Mouse (Mus musculus) midbrain, embryonic 15.5 days (tissue): Measurements from ENCODE around the gene Tmem156. TPM values are rescaled to one million over a fixed set of nuclear protein-coding genes. Genes with fewer than 3 reads are reported as not detected.

Experiments used
- ATAC-seq: fragments of 200-750 bp; cut with Nextera tagmentation; replicated peaks from 2 replicates; pipeline ENCODE4 v1.8.0; 2017; ENCODE audit warnings: moderate TSS enrichment
- H3K27ac ChIP-seq: fragments of 300-500 bp; sonication (generic); 2 replicates; pipeline ENCODE4 v1.5.1; 2015; ENCODE audit warnings: mild to moderate bottlenecking, inconsistent platforms
- H3K27me3 ChIP-seq: fragments of 300-500 bp; sonication (generic); replicated peaks from 2 replicates; pipeline ENCODE4 v1.6.1; 2015; ENCODE audit warnings: inconsistent platforms
- H3K36me3 ChIP-seq: fragments of 300-500 bp; sonication (generic); replicated peaks from 2 replicates; pipeline ENCODE4 v1.6.1; 2015; ENCODE audit warnings: inconsistent platforms
- H3K4me1 ChIP-seq: fragments of 300-500 bp; sonication (generic); 2 replicates; pipeline ENCODE4 v1.6.1; 2015; ENCODE audit warnings: inconsistent platforms
- H3K4me2 ChIP-seq: fragments of 300-500 bp; sonication (generic); 2 replicates; pipeline ENCODE4 v1.6.1; 2015; ENCODE audit warnings: inconsistent platforms, mild to moderate bottlenecking, moderate library complexity
- H3K4me3 ChIP-seq: fragments of 300-500 bp; sonication (generic); 2 replicates; pipeline ENCODE4 v1.5.1; 2015; ENCODE audit warnings: mild to moderate bottlenecking, inconsistent platforms
- H3K9ac ChIP-seq: fragments of 300-500 bp; sonication (generic); 2 replicates; pipeline ENCODE4 v1.6.1; 2015; ENCODE audit warnings: mild to moderate bottlenecking, inconsistent platforms
- H3K9me3 ChIP-seq: fragments of 300-500 bp; sonication (generic); 2 replicates; pipeline ENCODE4 v1.6.1; 2016; ENCODE audit warnings: inconsistent platforms
- whole genome bisulfite sequencing: fragments of 180-500 bp; shearing (Covaris S2); methylation state at CpG from one replicate; pipeline ENCODE4 v1.1.7; 2015; ENCODE audit warnings: mixed read lengths; 5-methylcytosine and 5-hydroxymethylcytosine counted together
- polyA plus RNA-seq: library from polyadenylated mRNA; unstranded; fragments of >200 nt; fragmentation: Nextera tagmentation; extraction: Ambion mirVana; gene quantifications from 2 replicates; pipeline ENCODE4 v1.2.1, GENCODE M21; 2015

Gene Tmem156
- 0.11 and 0.22 TPM in 2 replicates for polyA plus RNA-seq

- Histone ChIP-seq H3K9me3 (no peaks in the 10 kb centered on the region), H3K4me3 (no peak within 1 kb of the TSS), H3K27me3 (no peaks in the 10 kb centered on the region), H3K36me3 (no peaks in the 10 kb centered on the region), H3K4me1 (no peaks in the 10 kb centered on the region), H3K27ac (no peak within 1 kb of the TSS), H3K4me2 (no peak within 1 kb of the TSS), H3K9ac (no peak within 1 kb of the TSS)
- no peak for ATAC-seq
- 91% methylated on average over 5 of the region's 5 CpGs for WGBS
Measured at GRCm38 (mm10) chr5:65091921-65092320, at the start of gene Tmem156. TSS of gene Tmem156 (minus strand) at chr5:65092132.

GRCm38 (mm10) chr5:65141242-65141641 lies 49.3 kb upstream of the Tmem156 start:
- H3K4me2 ChIP-seq = no peak overlapping the region
- WGBS = 92% methylated on average over 8 of the region's 8 CpGs
- no peak overlapping the region for H3K4me3 ChIP-seq
- H3K9ac ChIP-seq = no peak overlapping the region
- no peaks in the 10 kb centered on the region; the same call in 1 of the 2 replicates for H3K4me1 ChIP-seq
- H3K27ac ChIP-seq = no peak overlapping the region
- H3K27me3 ChIP-seq = no peaks in the 10 kb centered on the region
- no peaks in the 10 kb centered on the region for H3K9me3 ChIP-seq
- ATAC-seq = no peak
- 0 out of 2 replicates have a peak, but pooled peaks cover 2% of the 10 kb centered on the region for H3K36me3 ChIP-seq

GRCm38 (mm10) chr5:65137073-65137472 lies 45.1 kb upstream of the Tmem156 start:
- WGBS = 81% methylated on average over 6 of the region's 6 CpGs

GRCm38 (mm10) chr5:65136159-65136558 lies 44.2 kb upstream of the Tmem156 start:
- WGBS = 85% methylated on average over 7 of the region's 7 CpGs
- ATAC-seq = no peak
- H3K27ac ChIP-seq = no peak overlapping the region

More at GRCm38 (mm10) chr5:65137073-65137472, 45.1 kb upstream of the Tmem156 start:
- Histone ChIP-seq H3K4me3 (no peak overlapping the region), H3K27ac (no peak overlapping the region), H3K4me1 (no peaks in the 10 kb centered on the region; the same call in 1 of the 2 replicates), H3K27me3 (no peaks in the 10 kb centered on the region), H3K36me3 (0 out of 2 replicates have a peak, but pooled peaks cover 2% of the 10 kb centered on the region), H3K9ac (no peak overlapping the region), H3K4me2 (no peak overlapping the region), H3K9me3 (no peaks in the 10 kb centered on the region)
- no peak for ATAC-seq

GRCm38 (mm10) chr5:65131211-65131879 lies 39.4 kb upstream of the Tmem156 start:
- peak overlapping the region; percentile 85 for H3K27ac ChIP-seq
- 4% methylated on average over 20 of the region's 20 CpGs for WGBS
- peak; percentile 73 for ATAC-seq

More at GRCm38 (mm10) chr5:65136159-65136558, 44.2 kb upstream of the Tmem156 start:
- no peak overlapping the region for H3K4me3 ChIP-seq
- no peaks in the 10 kb centered on the region for H3K36me3 ChIP-seq
- no peaks in the 10 kb centered on the region; the same call in 1 of the 2 replicates for H3K4me1 ChIP-seq
- no peaks in the 10 kb centered on the region for H3K9me3 ChIP-seq
- H3K4me2 ChIP-seq = peak overlapping the region; percentile 1
- H3K27me3 ChIP-seq = no peaks in the 10 kb centered on the region
- no peak overlapping the region for H3K9ac ChIP-seq

GRCm38 (mm10) chr5:65130528-65131210 lies 38.7 kb upstream of the Tmem156 start:
- peak overlapping the region; percentile 77 for H3K4me2 ChIP-seq
- H3K27ac ChIP-seq = peak overlapping the region; percentile 85
- H3K9me3 ChIP-seq = no peaks in the 10 kb centered on the region
- peak overlapping the region; percentile 63 for H3K9ac ChIP-seq
- peak; percentile 91 for ATAC-seq
- H3K27me3 ChIP-seq = no peaks in the 10 kb centered on the region
- H3K36me3 ChIP-seq = no peaks in the 10 kb centered on the region
- WGBS = 2% methylated on average over 12 of the region's 12 CpGs
- H3K4me3 ChIP-seq = peak overlapping the region; percentile 70
- peaks cover 6% of the 10 kb centered on the region; the same call in 1 of the 2 replicates for H3K4me1 ChIP-seq

More at GRCm38 (mm10) chr5:65131211-65131879, 39.4 kb upstream of the Tmem156 start:
- H3K9ac ChIP-seq = peak overlapping the region; percentile 63
- H3K4me2 ChIP-seq = peak overlapping the region; percentile 77
- H3K9me3 ChIP-seq = no peaks in the 10 kb centered on the region
- no peaks in the 10 kb centered on the region for H3K36me3 ChIP-seq
- peak overlapping the region; percentile 70 for H3K4me3 ChIP-seq
- H3K27me3 ChIP-seq = no peaks in the 10 kb centered on the region
- H3K4me1 ChIP-seq = peaks cover 6% of the 10 kb centered on the region; the same call in 1 of the 2 replicates

GRCm38 (mm10) chr5:65128481-65128880 lies 36.5 kb upstream of the Tmem156 start:
- no peaks in the 10 kb centered on the region for H3K27me3 ChIP-seq
- no peaks in the 10 kb centered on the region for H3K36me3 ChIP-seq
- no peak overlapping the region for H3K27ac ChIP-seq
- H3K9me3 ChIP-seq = no peaks in the 10 kb centered on the region
- H3K4me2 ChIP-seq = no peak overlapping the region
- 85% methylated on average over 2 of the region's 2 CpGs for WGBS
- H3K4me1 ChIP-seq = peaks cover 6% of the 10 kb centered on the region; the same call in 1 of the 2 replicates
- no peak for ATAC-seq
- H3K4me3 ChIP-seq = no peak overlapping the region
- no peak overlapping the region for H3K9ac ChIP-seq

- no peak for ATAC-seq
- WGBS = 85% methylated on average over 1 of the region's 1 CpGs
- H3K27ac ChIP-seq = no peak overlapping the region
- H3K4me3 ChIP-seq = no peak overlapping the region
- no peaks in the 10 kb centered on the region for H3K9me3 ChIP-seq
- no peak overlapping the region for H3K9ac ChIP-seq
- H3K36me3 ChIP-seq = no peaks in the 10 kb centered on the region
- no peaks in the 10 kb centered on the region for H3K27me3 ChIP-seq
- H3K4me2 ChIP-seq = no peak overlapping the region
- peaks cover 6% of the 10 kb centered on the region; the same call in 1 of the 2 replicates for H3K4me1 ChIP-seq
Measured at GRCm38 (mm10) chr5:65126137-65126536, 34.2 kb upstream of the Tmem156 start.

- 91% methylated on average over 3 of the region's 3 CpGs for WGBS
- ATAC-seq = no peak
- Histone ChIP-seq H3K9me3 (no peaks in the 10 kb centered on the region), H3K9ac (no peak overlapping the region), H3K27me3 (no peaks in the 10 kb centered on the region), H3K4me1 (no peaks in the 10 kb centered on the region), H3K4me2 (no peak overlapping the region), H3K4me3 (no peak overlapping the region), H3K27ac (no peak overlapping the region), H3K36me3 (no peaks in the 10 kb centered on the region)
Measured at GRCm38 (mm10) chr5:65122616-65123015, 30.7 kb upstream of the Tmem156 start.

- no peak overlapping the region for H3K9ac ChIP-seq
- H3K27me3 ChIP-seq = no peaks in the 10 kb centered on the region
- no peaks in the 10 kb centered on the region for H3K4me1 ChIP-seq
- no peaks in the 10 kb centered on the region for H3K9me3 ChIP-seq
- WGBS = 70% methylated on average over 3 of the region's 3 CpGs
- no peak overlapping the region for H3K27ac ChIP-seq
- no peaks in the 10 kb centered on the region for H3K36me3 ChIP-seq
- H3K4me2 ChIP-seq = no peak overlapping the region
- no peak for ATAC-seq
- H3K4me3 ChIP-seq = no peak overlapping the region
Measured at GRCm38 (mm10) chr5:65119918-65120317, 28.0 kb upstream of the Tmem156 start.

GRCm38 (mm10) chr5:65119495-65119894 lies 27.6 kb upstream of the Tmem156 start:
- Histone ChIP-seq H3K9ac (no peak overlapping the region), H3K4me2 (no peak overlapping the region), H3K27ac (no peak overlapping the region), H3K36me3 (no peaks in the 10 kb centered on the region), H3K9me3 (no peaks in the 10 kb centered on the region), H3K27me3 (no peaks in the 10 kb centered on the region), H3K4me3 (no peak overlapping the region), H3K4me1 (no peaks in the 10 kb centered on the region)
- 97% methylated on average over 1 of the region's 1 CpGs for WGBS
- no peak for ATAC-seq

GRCm38 (mm10) chr5:65116789-65117188 lies 24.9 kb upstream of the Tmem156 start:
- H3K27me3 ChIP-seq = no peaks in the 10 kb centered on the region
- H3K9ac ChIP-seq = no peak overlapping the region
- no peak overlapping the region for H3K27ac ChIP-seq
- no peaks in the 10 kb centered on the region for H3K4me1 ChIP-seq
- H3K9me3 ChIP-seq = no peaks in the 10 kb centered on the region
- no peak for ATAC-seq
- H3K4me3 ChIP-seq = no peak overlapping the region
- no peak overlapping the region for H3K4me2 ChIP-seq
- 96% methylated on average over 2 of the region's 2 CpGs for WGBS
- no peaks in the 10 kb centered on the region for H3K36me3 ChIP-seq
